Comparison of ENCODE assay signal across 18 mouse cellular contexts in the genomic region with DNA sequence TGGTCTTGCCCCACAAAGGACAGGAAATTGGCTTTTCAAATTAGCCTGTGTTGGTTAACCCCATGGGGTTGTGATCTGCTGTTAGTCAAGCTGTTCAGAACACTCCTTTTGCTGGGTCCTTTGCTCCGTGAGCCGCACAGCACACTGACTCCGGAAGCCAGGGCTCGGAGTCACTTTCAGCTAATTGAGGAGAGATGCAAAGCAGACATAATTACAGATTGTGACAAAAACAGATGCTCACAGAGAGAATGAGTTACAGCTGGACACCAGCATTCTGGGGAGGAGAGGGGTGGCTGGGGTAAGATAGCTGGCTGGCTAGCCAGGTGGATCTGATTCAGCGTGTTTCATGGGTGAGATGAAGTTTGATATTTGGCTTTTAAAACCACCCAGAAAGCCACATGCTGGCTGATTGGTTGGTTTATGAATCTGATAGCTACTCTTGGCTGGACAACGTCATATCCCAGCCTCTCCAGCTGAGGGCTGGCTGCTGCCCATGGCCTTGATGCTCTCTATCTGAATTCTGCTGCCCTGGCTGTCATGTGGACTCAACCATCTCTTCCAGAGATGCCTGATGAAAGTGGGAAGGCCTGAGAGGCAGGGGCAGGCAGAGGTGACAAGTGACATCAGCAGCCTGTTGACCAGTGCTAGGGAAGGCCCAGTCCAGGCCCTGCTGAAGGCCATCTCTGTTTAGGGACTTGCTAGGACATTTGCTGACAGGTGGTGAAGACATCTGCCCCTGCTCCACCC. TPM values are rescaled to one million over a fixed set of nuclear protein-coding genes. Genes with fewer than 3 reads are reported as not detected.
A peak's percentile ranks its signal among the peaks of the same experiment; 100 is the strongest.
DNase-seq lines count a peak whose midpoint lies in the region; ATAC-seq lines count a peak whose summit lies in the region.
"Had no signal": no experiment of that assay in that cellular context is flagged by ENCODE, and none has a peak within 500 bp of the region (broad histone marks: within the 10 kb centered on the region; RNA-seq: fewer than 3 reads in every experiment).

No protein-coding gene starts in this region.

- H3K9me3 ChIP-seq in limb, embryonic 12.5 days = no peaks in the 10 kb centered on the region

- H3K4me3 ChIP-seq in limb, embryonic 12.5 days (replicated peaks) = no peak overlapping the region

- no peaks in the 10 kb centered on the region for H3K36me3 ChIP-seq in limb, embryonic 12.5 days

- 0 out of 2 replicates have a peak overlapping the region, but pooled peaks have one; percentile 20 for H3K27ac ChIP-seq in limb, embryonic 12.5 days

- DNase-seq in adrenal gland, postnatal 14 days = peak; percentile 28
- no peak for DNase-seq in adrenal gland, adult (ENCODE audit: inconsistent age in 2 of 2, low spot score in 1 of 2)
- peak; percentile 20 to 28 for DNase-seq in heart, postnatal 10 days
- DNase-seq in heart, postnatal 36 days = no peak
- DNase-seq in Muller cell, postnatal 12 days (ENCODE audit: inconsistent ontology term) = peak; percentile 35
- DNase-seq in thymus, postnatal 25 days = no peak
- DNase-seq: cerebellum, adult 9-11 months; kidney, postnatal 25 days had no signal

- no peak overlapping the region; the same call in 1 of the 2 replicates for H3K4me2 ChIP-seq in limb, embryonic 12.5 days

- no peaks in the 10 kb centered on the region for H3K27me3 ChIP-seq in limb, embryonic 12.5 days

- WGBS in limb, embryonic 12.5 days = 14% methylated on average over 6 of the region's 6 CpGs

- H3K4me1 ChIP-seq in limb, embryonic 12.5 days (replicated peaks) = peaks cover 15% of the 10 kb centered on the region

- no peak for ATAC-seq in limb, embryonic 12.5 days (ENCODE audit: insufficient number of reproducible peaks, insufficient read depth, low FRiP score, low TSS enrichment, low read depth)
- ATAC-seq in erythroblast, adult 5-6 weeks (replicated peaks; ENCODE audit: low FRiP score, poor library complexity, severe bottlenecking) = no peak
- ATAC-seq: inflammation-experienced regulatory T-cells, adult 6 months had no signal

- H3K9ac ChIP-seq in limb, embryonic 12.5 days (replicated peaks) = no peak overlapping the region

- intact Hi-C loops in heart, postnatal 10 days (cut with DNase I) = loop anchor here (5.0 kb wide), 1 partner anchor 167 kb away; a partner anchor contains a TSS
- intact Hi-C loops in heart, postnatal 36 days (cut with DNase I) = no loop called here

RNA-seq across cellular contexts. Expression of a gene that starts 14.5 kb away (rescaled TPM):
- total RNA-seq in adrenal gland, postnatal 14 days (2021) = not detected in 2 replicates
- total RNA-seq in heart, postnatal 10 days (2021) = not detected
- not detected for total RNA-seq in heart, postnatal 36 days (2021)
- not detected in 2 replicates for polyA plus RNA-seq in limb, embryonic 12.5 days (2016; fragmentation: Nextera tagmentation; extraction: Ambion mirVana)
- total RNA-seq in erythroblast, adult 5-6 weeks (2015; ENCODE audit: low replicate concordance) = not detected in 2 replicates
- total RNA-seq in erythroblast, adult 5-6 weeks (2017; ENCODE audit: low replicate concordance) = not detected in 2 replicates
- total RNA-seq: layer of hippocampus, postnatal 25 days; midbrain, postnatal 0 days had no signal
- polyA plus RNA-seq: heart, embryonic 14.5 days; inflammation-experienced regulatory T-cells, adult 6 months; limb, embryonic 14.5 days; lung, embryonic 16.5 days; midbrain, postnatal 0 days; neural tube, embryonic 14.5 days; thymus, postnatal 0 days had no signal

RNA-seq across cellular contexts. Expression of a gene that starts 29.9 kb away (rescaled TPM):
- total RNA-seq in adrenal gland, postnatal 14 days (2021) = 36.2 and 41.7 TPM in 2 replicates
- 10 to 100 TPM; 27.0 to 29.2 TPM for total RNA-seq in heart, postnatal 10 days (2021)
- 10 to 100 TPM; 20.1 to 24.0 TPM for total RNA-seq in heart, postnatal 36 days (2021)
- polyA plus RNA-seq in limb, embryonic 12.5 days (2016; fragmentation: Nextera tagmentation; extraction: Ambion mirVana) = 247 and 252 TPM in 2 replicates
- 22.6 and 33.0 TPM in 2 replicates for total RNA-seq in erythroblast, adult 5-6 weeks (2015; ENCODE audit: low replicate concordance)
- total RNA-seq in erythroblast, adult 5-6 weeks (2017; ENCODE audit: low replicate concordance) = 14.6 and 24.2 TPM in 2 replicates

RNA-seq across cellular contexts. Expression of a gene that starts 50.5 kb away (rescaled TPM):
- 81.4 and 90.2 TPM in 2 replicates for total RNA-seq in adrenal gland, postnatal 14 days (2021)
- total RNA-seq in heart, postnatal 10 days (2021) = 10 to 100 TPM; 27.0 to 31.2 TPM
- total RNA-seq in heart, postnatal 36 days (2021) = 10 to 100 TPM; 35.3 to 37.2 TPM
- 87.0 and 88.9 TPM in 2 replicates for polyA plus RNA-seq in limb, embryonic 12.5 days (2016; fragmentation: Nextera tagmentation; extraction: Ambion mirVana)
- total RNA-seq in erythroblast, adult 5-6 weeks (2015; ENCODE audit: low replicate concordance) = 27.7 and 28.0 TPM in 2 replicates
- 14.8 and 15.1 TPM in 2 replicates for total RNA-seq in erythroblast, adult 5-6 weeks (2017; ENCODE audit: low replicate concordance)

Comparison
In these comparisons a context has a peak if more than half of its experiments do, and no peak if none do; other contexts are left out.
1. DNase-seq: peak in adrenal gland, postnatal 14 days (single experiment), heart, postnatal 10 days (2 of 2) and Muller cell, postnatal 12 days (single experiment); none in adrenal gland, adult (0 of 2), heart, postnatal 36 days (0 of 2) and thymus, postnatal 25 days (single experiment).